Mouse (Mus musculus) spleen, embryonic (tissue): ENCODE measurements around the gene Scd2.
"Not testable (repeated sequence)": the region's sequence is repeated elsewhere in the genome, so short reads cannot be mapped to it uniquely, and the experiment has no call there.

ENCODE experiments used
- CTCF ChIA-PET: fragments of 350-600 bp; sonication (Branson Sonifier 250); formaldehyde crosslinking; loops from one replicate; lab custom pipeline; 2022; lab: Charles Lee

Gene Scd2

DNA sequence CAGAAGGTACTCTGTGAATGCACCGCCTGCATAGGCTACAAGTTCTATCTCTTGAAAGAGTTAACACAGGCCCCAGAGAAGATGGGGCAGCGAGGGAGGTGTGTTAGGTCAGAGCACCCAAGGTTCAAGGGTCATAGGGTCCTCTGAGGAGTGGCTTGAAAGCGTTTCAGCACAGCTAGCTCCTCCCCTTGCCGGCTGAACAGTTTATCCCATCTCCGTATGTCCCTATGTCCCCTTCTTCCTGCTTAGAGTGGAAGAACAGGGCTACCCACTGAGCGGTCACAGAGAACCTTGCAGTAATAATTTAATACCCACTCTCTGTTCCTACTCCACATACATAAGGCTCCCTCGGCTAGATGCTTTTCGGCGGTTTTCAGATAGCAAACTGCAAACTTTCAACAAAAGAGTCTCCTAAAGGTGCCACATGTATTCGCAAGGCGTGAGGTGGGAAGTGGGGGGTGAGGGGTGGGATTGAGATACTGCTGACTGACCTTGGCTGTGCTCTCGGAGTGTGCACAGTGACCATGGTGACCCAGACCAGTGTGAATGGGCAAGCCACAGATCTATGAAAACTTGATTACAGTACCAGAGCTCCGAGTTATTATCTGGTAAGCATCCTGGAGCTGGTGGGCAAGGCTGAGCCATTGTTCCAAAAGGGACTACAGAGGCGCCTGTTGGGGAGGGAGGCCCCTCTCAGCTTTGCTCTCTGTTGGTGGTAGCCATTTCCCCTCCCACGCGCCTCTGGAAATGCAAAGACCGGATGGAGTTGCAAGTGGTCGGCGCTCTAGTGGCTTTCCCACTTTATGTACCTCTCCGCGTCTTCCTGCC lies at the start of gene Scd2:
TSS of gene Scd2 (plus strand) at position 734 of the 828 bp plus-strand sequence.
- CTCF ChIA-PET = interaction anchor here (0.6 to 1.0 kb wide), 2 partner anchors 10 to 46 kb away, joined by 3 read pairs; no protein-coding TSS in a partner anchor

- CTCF ChIA-PET = interaction anchor here (0.6 to 1.3 kb wide), 6 partner anchors 18 to 56 kb away, joined by 3 to 5 read pairs (median 4); no protein-coding TSS in a partner anchor
These were observed 47.7 kb upstream of the Scd2 start for GRCm38 (mm10) chr19:44245761-44246171.

GRCm38 (mm10) chr19:44246341-44246911 lies 47.0 kb upstream of the Scd2 start:
- CTCF ChIA-PET = interaction anchor here (0.6 to 1.7 kb wide), 6 partner anchors 9 to 503 kb away, joined by 3 to 7 read pairs (median 4); no protein-coding TSS in a partner anchor

- CTCF ChIA-PET = interaction anchor here (1.0 to 1.7 kb wide), 2 partner anchors 21 to 46 kb away, joined by 3 to 7 read pairs; partner anchors contain the start of gene Scd2
These were observed 46.0 kb upstream of the Scd2 start for GRCm38 (mm10) chr19:44247281-44248080.

DNA sequence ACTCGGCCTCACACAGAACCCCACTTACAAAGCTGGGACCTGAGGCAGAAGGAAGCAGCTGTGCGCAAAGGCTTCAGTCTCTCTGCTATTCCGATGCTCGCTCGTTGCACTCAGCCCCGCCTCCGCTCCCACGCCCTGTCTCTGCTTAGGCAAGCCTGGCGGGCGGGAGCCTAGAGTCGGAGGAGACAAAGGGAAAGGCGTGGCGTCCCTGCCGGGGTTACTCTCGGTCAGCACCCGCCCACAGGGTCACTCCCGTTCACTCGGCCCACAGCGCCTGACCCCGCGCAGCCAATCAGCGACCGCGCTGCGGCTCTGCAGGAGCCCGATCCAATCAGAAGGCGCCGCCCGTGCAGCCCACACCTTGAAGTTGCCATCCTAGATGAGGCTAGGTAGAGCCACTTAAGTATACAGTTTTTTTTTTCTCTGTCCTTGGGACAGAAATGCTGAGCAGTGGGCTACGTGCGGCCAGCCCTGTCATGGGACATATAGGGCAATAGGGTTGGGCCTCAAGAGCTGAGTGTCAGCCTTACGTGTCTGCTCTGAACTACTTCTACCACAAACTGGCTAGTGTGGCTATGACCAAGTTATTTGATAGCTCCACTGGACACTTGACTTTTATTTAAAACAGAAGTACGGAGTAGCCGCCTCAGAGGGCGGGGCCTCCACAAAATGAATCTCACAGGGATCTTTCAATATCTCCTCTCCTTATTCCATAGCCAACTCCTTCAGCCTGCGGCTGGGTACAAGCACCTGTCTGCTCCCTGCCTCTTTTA lies 45.2 kb upstream of the Scd2 start:
- CTCF ChIA-PET = no interaction called here

- CTCF ChIA-PET = no interaction called here
These were observed 44.6 kb upstream of the Scd2 start for GRCm38 (mm10) chr19:44248854-44249351.

- CTCF ChIA-PET = interaction anchor here (2.1 kb wide), 1 partner anchor 17 kb away, joined by 9 read pairs; no protein-coding TSS in a partner anchor
These were observed 42.3 kb upstream of the Scd2 start for GRCm38 (mm10) chr19:44251138-44251537.

- CTCF ChIA-PET = interaction anchor here (1.2 kb wide), 1 partner anchor 12 kb away, joined by 5 read pairs; no protein-coding TSS in a partner anchor
These were observed 41.4 kb upstream of the Scd2 start for GRCm38 (mm10) chr19:44251936-44252558.

DNA sequence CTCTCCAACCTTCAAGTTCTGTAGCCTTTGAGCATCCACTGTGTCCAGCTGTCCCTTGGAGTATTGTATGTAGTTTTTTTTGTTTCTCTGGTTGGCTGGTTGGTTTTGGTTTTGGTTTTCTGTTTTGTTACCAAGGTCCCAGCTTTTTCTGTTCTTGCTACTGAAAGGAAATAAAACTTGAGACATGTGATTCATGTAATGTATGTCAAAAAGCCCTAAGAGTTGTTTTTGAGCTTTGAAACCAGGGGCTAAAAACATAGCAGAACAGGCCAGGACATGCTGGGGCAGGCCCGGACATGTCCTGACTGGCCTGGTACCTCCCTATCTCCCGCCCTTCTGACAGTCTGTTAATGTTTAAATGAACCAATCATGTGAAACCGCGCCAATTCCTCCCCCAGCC lies 39.4 kb upstream of the Scd2 start:
- CTCF ChIA-PET = not testable (repeated sequence)

GRCm38 (mm10) chr19:44257377-44257966 lies 36.0 kb upstream of the Scd2 start:
- CTCF ChIA-PET = no interaction called here

GRCm38 (mm10) chr19:44259484-44259883 lies 34.0 kb upstream of the Scd2 start:
- CTCF ChIA-PET = interaction anchor here (0.6 kb wide), 1 partner anchor 52 kb away, joined by 5 read pairs; no protein-coding TSS in a partner anchor

GRCm38 (mm10) chr19:44260487-44260886 lies 33.0 kb upstream of the Scd2 start:
- CTCF ChIA-PET = no interaction called here

DNA sequence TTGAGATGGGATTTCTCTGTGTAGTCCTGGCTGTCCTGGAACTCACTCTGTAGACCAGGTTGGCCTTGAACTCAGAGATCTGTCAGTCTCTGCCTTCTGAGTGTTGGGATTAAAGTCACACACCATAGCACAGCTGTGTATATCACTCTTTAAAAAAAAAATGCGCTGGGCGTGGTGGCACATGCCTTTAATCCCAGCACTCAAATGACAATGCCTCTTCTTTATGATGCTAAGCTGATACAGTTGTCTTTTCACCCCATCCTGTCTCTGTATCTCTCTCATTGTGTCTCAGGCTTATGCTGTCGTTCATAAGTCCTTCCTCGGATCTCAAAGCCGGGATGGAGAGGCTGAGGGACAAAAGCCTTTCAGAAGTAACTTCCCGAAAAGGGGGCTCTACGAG lies 31.7 kb upstream of the Scd2 start:
- CTCF ChIA-PET = no interaction called here

DNA sequence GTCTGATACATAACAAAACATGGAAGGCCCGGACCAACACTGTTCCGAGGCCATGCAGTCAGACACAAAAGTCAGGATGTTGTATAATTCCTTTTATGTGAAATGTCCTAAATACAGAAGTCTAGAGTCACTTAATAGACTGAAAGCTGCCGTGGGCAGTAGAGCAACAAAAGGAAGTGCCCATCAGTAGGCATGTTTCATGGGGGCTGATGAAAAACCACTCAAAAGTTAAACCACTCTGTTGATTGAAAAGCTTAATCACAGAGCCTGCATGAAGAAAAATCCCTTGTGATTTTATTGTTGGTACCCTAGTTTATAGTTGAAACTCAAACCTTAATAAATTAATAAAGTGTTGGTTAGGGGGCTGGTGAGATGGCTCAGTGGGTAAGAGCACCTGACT lies 29.9 kb upstream of the Scd2 start:
- CTCF ChIA-PET = interaction anchor here (0.6 to 1.5 kb wide), 3 partner anchors 11 to 18 kb away, joined by 4 to 5 read pairs (median 5); no protein-coding TSS in a partner anchor

GRCm38 (mm10) chr19:44264226-44264625 lies 29.2 kb upstream of the Scd2 start:
- CTCF ChIA-PET = interaction anchor here (0.6 to 1.5 kb wide), 3 partner anchors 12 to 18 kb away, joined by 4 to 5 read pairs (median 5); no protein-coding TSS in a partner anchor

- CTCF ChIA-PET = no interaction called here
These were observed 28.2 kb upstream of the Scd2 start for GRCm38 (mm10) chr19:44265300-44265699.

DNA sequence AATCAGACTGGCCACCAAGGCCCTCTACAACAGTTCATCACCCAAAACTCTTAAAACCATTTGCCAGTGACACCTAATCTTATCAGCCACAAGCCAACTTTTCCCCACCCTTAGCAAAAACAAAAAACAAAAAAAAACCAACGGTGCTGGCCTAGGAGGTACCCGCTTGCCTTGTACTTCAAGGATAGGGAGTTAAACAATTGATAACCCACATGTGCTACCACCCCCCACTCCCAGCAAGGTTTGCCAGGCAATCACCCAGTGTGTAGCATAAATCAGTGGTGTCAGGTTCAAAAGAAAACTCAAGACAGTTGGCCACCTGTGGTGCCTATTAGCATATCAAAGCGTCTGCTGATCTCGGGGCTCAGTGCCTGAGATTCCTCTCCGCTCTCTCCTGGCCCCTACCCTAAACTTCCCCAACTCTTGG lies 27.6 kb upstream of the Scd2 start:
- CTCF ChIA-PET = interaction anchor here (0.9 kb wide), 1 partner anchor 20 kb away, joined by 3 read pairs; no protein-coding TSS in a partner anchor

DNA sequence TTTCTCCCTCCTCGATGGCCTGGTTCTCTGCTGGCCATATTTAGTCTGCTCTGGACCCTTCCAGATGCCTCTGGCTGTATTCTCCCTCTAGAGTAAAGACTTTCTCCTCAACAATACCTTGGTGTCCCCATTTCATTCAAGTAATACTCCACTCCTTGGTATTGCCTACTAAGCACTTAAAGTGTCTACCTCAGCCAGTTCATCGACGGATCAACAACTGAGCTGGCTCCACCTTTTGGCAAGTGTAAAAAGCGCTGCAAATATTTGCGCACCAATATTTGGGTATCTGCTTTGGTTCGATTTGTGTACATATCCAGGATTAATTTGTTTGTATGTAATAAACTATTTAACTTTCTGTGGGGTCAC lies 27.0 kb upstream of the Scd2 start:
- CTCF ChIA-PET = interaction anchor here (0.9 kb wide), 1 partner anchor 21 kb away, joined by 3 read pairs; no protein-coding TSS in a partner anchor

GRCm38 (mm10) chr19:44266824-44267498 lies 26.5 kb upstream of the Scd2 start:
- CTCF ChIA-PET = interaction anchor here (1.3 to 2.1 kb wide), 2 partner anchors 16 to 17 kb away, joined by 5 to 9 read pairs; no protein-coding TSS in a partner anchor
